ENCODE assay signal across 19 mouse cellular contexts in genomic region chr11:76337236-76337635, GRCm38 (mm10).
DNase-seq lines count a peak whose midpoint lies in the region; ATAC-seq and TF ChIP-seq lines count a peak whose summit lies in the region.
"Had no signal": no experiment of that assay in that cellular context is flagged by ENCODE, and none has a peak within 500 bp of the region (broad histone marks: within the 10 kb centered on the region; RNA-seq: fewer than 3 reads in every experiment).

No protein-coding gene starts in this region.

- 33% methylated on average over 9 of the region's 9 CpGs for WGBS in lung, embryonic 14.5 days
- WGBS in limb, embryonic 14.5 days, result 58% methylated on average over 9 of the region's 9 CpGs

- intact Hi-C loops in gastrocnemius, postnatal 36 days (cut with DNase I), result no loop called here

- peaks cover 27% of the 10 kb centered on the region for H3K4me1 ChIP-seq in lung, embryonic 14.5 days (ENCODE audit: insufficient read depth)
- H3K4me1 ChIP-seq in embryonic fibroblast, embryonic 13.5 days (ENCODE audit: control insufficient read depth, insufficient read depth, low read length), result peaks cover 12% of the 10 kb centered on the region
- H3K4me1 ChIP-seq in limb, embryonic 14.5 days (ENCODE audit: control insufficient read depth, insufficient read depth, low read length), result peaks cover 33% of the 10 kb centered on the region
- H3K4me1 ChIP-seq: megakaryocyte, embryonic 14.5 days had no signal

- H3K4me3 ChIP-seq in lung, embryonic 14.5 days (ENCODE audit: low read depth, low read length), result no peak overlapping the region
- H3K4me3 ChIP-seq in embryonic fibroblast, embryonic 13.5 days (ENCODE audit: insufficient read depth, low read length), result no peak overlapping the region
- no peak overlapping the region for H3K4me3 ChIP-seq in limb, embryonic 14.5 days (replicated peaks; ENCODE audit: low read length)
- H3K4me3 ChIP-seq: hindbrain, embryonic 13.5 days; layer of hippocampus, adult 2 months; liver, embryonic 15.5 days; megakaryocyte, embryonic 14.5 days; midbrain, embryonic 13.5 days had no signal

- ATAC-seq in lung, embryonic 14.5 days (ENCODE audit: insufficient read depth), result no peak
- no peak for ATAC-seq in limb, embryonic 14.5 days (ENCODE audit: low FRiP score, low read depth)
- ATAC-seq: forebrain, embryonic 14.5 days; midbrain, embryonic 13.5 days had no signal

- no peak for TF ChIP-seq CTCF in lung, embryonic 14.5 days (IDR thresholded peaks at IDR 0.05; ENCODE audit: low read depth)
- no peak for TF ChIP-seq CTCF in embryonic fibroblast, embryonic 13.5 days (IDR thresholded peaks at IDR 0.05; ENCODE audit: borderline replicate concordance, insufficient read depth, low read length)

- peak overlapping the region; percentile 10; the same call in 1 of the 2 replicates for H3K4me2 ChIP-seq in lung, embryonic 14.5 days
- no peak overlapping the region for H3K4me2 ChIP-seq in limb, embryonic 14.5 days (replicated peaks; ENCODE audit: low read depth, low read length, severe bottlenecking)
- H3K4me2 ChIP-seq: midbrain, embryonic 13.5 days had no signal

- no peak for TF ChIP-seq POLR2A in embryonic fibroblast, embryonic 13.5 days (IDR thresholded peaks at IDR 0.05; ENCODE audit: low read depth, low read length)
- TF ChIP-seq POLR2A in limb, embryonic 14.5 days (IDR thresholded peaks at IDR 0.05; ENCODE audit: borderline replicate concordance, extremely low read depth, insufficient read depth, insufficient read length), result no peak

- H3K9me3 ChIP-seq in lung, embryonic 14.5 days (ENCODE audit: low read depth, low read length), result no peaks in the 10 kb centered on the region
- no peaks in the 10 kb centered on the region for H3K9me3 ChIP-seq in limb, embryonic 14.5 days (ENCODE audit: control insufficient read depth, low read length)
- H3K9me3 ChIP-seq: hindbrain, embryonic 13.5 days; liver, embryonic 15.5 days; megakaryocyte, embryonic 14.5 days; midbrain, embryonic 13.5 days had no signal

- H3K36me3 ChIP-seq in lung, embryonic 14.5 days (ENCODE audit: insufficient read depth), result no peaks in the 10 kb centered on the region
- H3K36me3 ChIP-seq in limb, embryonic 14.5 days (ENCODE audit: control insufficient read depth, insufficient read depth, low read length), result no peaks in the 10 kb centered on the region
- H3K36me3 ChIP-seq: hindbrain, embryonic 13.5 days; liver, embryonic 15.5 days; midbrain, embryonic 13.5 days had no signal

- H3K9ac ChIP-seq in lung, embryonic 14.5 days, result no peak overlapping the region
- H3K9ac ChIP-seq in limb, embryonic 14.5 days (ENCODE audit: low read depth, low read length, severe bottlenecking), result no peak overlapping the region
- H3K9ac ChIP-seq: hindbrain, embryonic 13.5 days; liver, embryonic 15.5 days; midbrain, embryonic 13.5 days had no signal

- H3K27ac ChIP-seq in lung, embryonic 14.5 days (ENCODE audit: low read depth), result no peak overlapping the region
- H3K27ac ChIP-seq in embryonic fibroblast, embryonic 13.5 days (ENCODE audit: insufficient read depth, low read length), result peak overlapping the region; percentile 34; the same call in 1 of the 2 replicates
- H3K27ac ChIP-seq in limb, embryonic 14.5 days (replicated peaks; ENCODE audit: low read depth, low read length), result no peak overlapping the region
- H3K27ac ChIP-seq: hindbrain, embryonic 13.5 days; layer of hippocampus, adult 2 months; liver, embryonic 15.5 days; midbrain, embryonic 13.5 days had no signal

- DNase-seq in lung, embryonic 14.5 days, result peak; percentile 48
- no peak for DNase-seq in lung, postnatal 4 days
- DNase-seq in limb, embryonic 14.5 days (ENCODE audit: low spot score), result peak; percentile 44
- DNase-seq in gastrocnemius, postnatal 25 days, result no peak
- DNase-seq in adrenal gland, postnatal 14 days, result no peak
- no peak for DNase-seq in gastrocnemius, postnatal 36 days
- DNase-seq: adrenal gland, adult 2 months; cerebellum, adult 18-20 months; cerebellum, postnatal 14 days; embryo, embryonic 11 days; heart, adult 18-20 months; heart, postnatal 36 days had no signal

- H3K27me3 ChIP-seq in lung, embryonic 14.5 days (ENCODE audit: insufficient read depth, low read length), result no peaks in the 10 kb centered on the region
- no peaks in the 10 kb centered on the region for H3K27me3 ChIP-seq in limb, embryonic 14.5 days (ENCODE audit: control insufficient read depth, insufficient read depth, low read length)
- H3K27me3 ChIP-seq: hindbrain, embryonic 13.5 days; liver, embryonic 15.5 days; midbrain, embryonic 13.5 days had no signal

Comparison
In these comparisons a context has a peak if more than half of its experiments do, and no peak if none do; other contexts are left out.
1. DNase-seq: peak in lung, embryonic 14.5 days (single experiment) and limb, embryonic 14.5 days (single experiment); none in lung, postnatal 4 days (0 of 2), gastrocnemius, postnatal 25 days (single experiment), adrenal gland, postnatal 14 days (single experiment) and gastrocnemius, postnatal 36 days (0 of 2).